Mouse (Mus musculus) stomach, embryonic 14.5 days (tissue): ENCODE data around the gene Gm45521. TPM values are rescaled to one million over a fixed set of nuclear protein-coding genes. Genes with fewer than 3 reads are reported as not detected.
A peak's percentile ranks its signal among the peaks of the same experiment; 100 is the strongest.

Source experiments
- ATAC-seq: fragments of 200-750 bp; cut with Nextera tagmentation; 2 replicates; pipeline ENCODE4 v1.8.0; 2017; ENCODE audit warnings: low read depth, moderate TSS enrichment; ENCODE audit not compliant: insufficient number of reproducible peaks, insufficient read depth, low FRiP score
- H3K27ac ChIP-seq: fragments of 300-500 bp; sonication (generic); 2 replicates; pipeline ENCODE4 v1.5.1; 2014; ENCODE audit warnings: mild to moderate bottlenecking, low read length, moderate library complexity, mixed read lengths
- H3K27me3 ChIP-seq: fragments of 300-500 bp; sonication (generic); 2 replicates; pipeline ENCODE4 v1.6.1; 2014; ENCODE audit warnings: low read length, control low read depth, mixed read lengths; ENCODE audit not compliant: control insufficient read depth, insufficient read depth
- H3K36me3 ChIP-seq: fragments of 300-500 bp; sonication (generic); 2 replicates; pipeline ENCODE4 v1.6.1; 2014; ENCODE audit warnings: mild to moderate bottlenecking, control low read depth, low read length, moderate library complexity, mixed read lengths; ENCODE audit not compliant: control insufficient read depth, insufficient read depth
- H3K4me1 ChIP-seq: fragments of 300-500 bp; sonication (generic); 2 replicates; pipeline ENCODE4 v1.6.1; 2014; ENCODE audit warnings: low read length, control low read depth, mixed read lengths; ENCODE audit not compliant: control insufficient read depth, insufficient read depth
- H3K4me2 ChIP-seq: fragments of 300-500 bp; sonication (generic); replicated peaks from 2 replicates; pipeline ENCODE4 v1.6.1; 2014; ENCODE audit warnings: low read depth, low read length, control low read depth
- H3K4me3 ChIP-seq: fragments of 300-500 bp; sonication (generic); 2 replicates; pipeline ENCODE4 v1.5.1; 2014; ENCODE audit warnings: low read depth, low read length, control low read depth
- H3K9ac ChIP-seq: fragments of 300-500 bp; sonication (generic); replicated peaks from 2 replicates; pipeline ENCODE4 v1.6.1; 2014; ENCODE audit warnings: low read depth, mild to moderate bottlenecking, control low read depth, low read length, moderate library complexity, mixed read lengths
- H3K9me3 ChIP-seq: fragments of 300-500 bp; sonication (generic); 2 replicates; pipeline ENCODE4 v1.6.1; 2016; ENCODE audit warnings: low read depth, low read length, control low read depth; ENCODE audit not compliant: control insufficient read depth
- WGBS: fragments of 180-500 bp; shearing (Covaris S2); extraction: QIAGEN DNeasy Blood & Tissue Kit; methylation state at CpG from one replicate; pipeline ENCODE4 v1.1.7; 2014; 5-methylcytosine and 5-hydroxymethylcytosine counted together
- polyA plus RNA-seq: library from polyadenylated mRNA; unstranded; fragments of >200 nt; fragmentation: Nextera tagmentation; extraction: Ambion mirVana; gene quantifications from 2 replicates; pipeline ENCODE4 v1.2.1, GENCODE M21; 2014

Gm45521 gene
- polyA plus RNA-seq, 1 experiment from 2014 or later: not detected

GRCm38 (mm10) chr14:7960616-7961015, 3.5 kb downstream of the Gm45521 start:
- no peak for ATAC-seq
- no peaks in the 10 kb centered on the region for H3K9me3 ChIP-seq
- H3K4me3 ChIP-seq: no peak overlapping the region
- peaks cover 13% of the 10 kb centered on the region; the same call in 1 of the 2 replicates for H3K4me1 ChIP-seq
- no peak overlapping the region for H3K9ac ChIP-seq
- H3K27me3 ChIP-seq: no peaks in the 10 kb centered on the region
- no peaks in the 10 kb centered on the region for H3K36me3 ChIP-seq
- H3K27ac ChIP-seq: no peak overlapping the region
- H3K4me2 ChIP-seq: no peak overlapping the region
- 61% methylated on average over 11 of the region's 11 CpGs for WGBS

DNA sequence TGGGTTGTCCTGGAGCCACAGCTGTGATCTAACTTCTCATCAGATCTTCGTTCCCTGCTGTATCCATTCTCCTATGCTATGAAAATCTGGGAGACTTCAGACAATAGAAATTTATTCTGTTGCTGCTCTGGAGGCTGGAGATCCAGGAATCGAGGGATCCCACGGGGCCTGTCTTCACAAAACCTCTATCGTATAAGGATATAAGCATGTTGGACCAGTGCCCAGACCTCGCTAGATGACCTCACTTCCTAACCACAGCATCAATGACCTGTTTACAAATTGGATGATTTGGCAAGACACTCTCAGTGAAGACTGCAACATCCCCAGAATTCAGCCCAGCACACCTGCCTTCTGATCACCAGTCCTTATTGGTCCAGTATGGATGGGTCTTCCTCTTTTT, 4.6 kb downstream of the Gm45521 start:
- Histone ChIP-seq H3K9ac (no peak overlapping the region), H3K4me3 (no peak overlapping the region), H3K4me1 (peaks cover 13% of the 10 kb centered on the region; the same call in 1 of the 2 replicates), H3K4me2 (no peak overlapping the region), H3K9me3 (no peaks in the 10 kb centered on the region), H3K27me3 (no peaks in the 10 kb centered on the region), H3K36me3 (no peaks in the 10 kb centered on the region), H3K27ac (no peak overlapping the region)
- no peak for ATAC-seq
- WGBS: 45% methylated on average over 5 of the region's 5 CpGs

GRCm38 (mm10) chr14:7962626-7963025, 5.5 kb downstream of the Gm45521 start:
- H3K4me3 ChIP-seq: no peak overlapping the region
- no peak overlapping the region for H3K9ac ChIP-seq
- H3K27me3 ChIP-seq: no peaks in the 10 kb centered on the region
- no peak for ATAC-seq
- no peak overlapping the region for H3K4me2 ChIP-seq
- no peak overlapping the region for H3K27ac ChIP-seq
- WGBS: 86% methylated on average over 2 of the region's 2 CpGs
- H3K4me1 ChIP-seq: peaks cover 8% of the 10 kb centered on the region; the same call in 1 of the 2 replicates
- no peaks in the 10 kb centered on the region for H3K36me3 ChIP-seq
- H3K9me3 ChIP-seq: no peaks in the 10 kb centered on the region

DNA sequence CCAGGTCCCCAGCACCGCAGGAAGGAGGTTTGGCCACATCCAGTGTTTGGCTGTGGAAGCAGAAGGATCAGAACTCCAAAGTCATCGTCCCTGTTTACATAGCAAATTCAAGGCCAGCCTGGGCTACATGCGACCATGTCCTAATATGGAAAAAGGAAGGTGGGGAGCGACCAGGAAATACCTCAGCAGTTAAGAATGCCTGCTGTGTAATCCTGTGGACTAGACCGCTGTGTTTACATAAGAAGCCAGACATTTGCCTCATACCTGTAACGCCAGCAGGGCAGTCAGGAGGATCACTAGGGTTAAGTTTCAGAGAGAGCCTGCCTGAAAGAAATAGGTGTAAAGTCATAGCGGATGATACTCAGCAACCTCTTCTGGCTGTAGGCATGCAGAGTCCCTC, 6.1 kb downstream of the Gm45521 start:
- 47% methylated on average over 7 of the region's 7 CpGs for WGBS
- H3K4me3 ChIP-seq: no peak overlapping the region
- peak; percentile 20; the same call in 1 of the 2 replicates for ATAC-seq
- no peak overlapping the region for H3K9ac ChIP-seq
- H3K9me3 ChIP-seq: no peaks in the 10 kb centered on the region
- H3K27me3 ChIP-seq: no peaks in the 10 kb centered on the region
- peaks cover 8% of the 10 kb centered on the region; the same call in 1 of the 2 replicates for H3K4me1 ChIP-seq
- no peak overlapping the region for H3K27ac ChIP-seq
- no peak overlapping the region for H3K4me2 ChIP-seq
- no peaks in the 10 kb centered on the region for H3K36me3 ChIP-seq

- H3K4me2 ChIP-seq: no peak overlapping the region
- no peak overlapping the region for H3K9ac ChIP-seq
- H3K27me3 ChIP-seq: no peaks in the 10 kb centered on the region
- no peaks in the 10 kb centered on the region for H3K36me3 ChIP-seq
- no peak overlapping the region for H3K4me3 ChIP-seq
- no peak overlapping the region for H3K27ac ChIP-seq
- H3K4me1 ChIP-seq: peaks cover 8% of the 10 kb centered on the region; the same call in 1 of the 2 replicates
- 51% methylated on average over 11 of the region's 11 CpGs for WGBS
- H3K9me3 ChIP-seq: no peaks in the 10 kb centered on the region
- ATAC-seq: 0 out of 2 replicates have a peak, but pooled peaks have one; percentile 25
Measured at GRCm38 (mm10) chr14:7964219-7964889, 7.3 kb downstream of the Gm45521 start.

DNA sequence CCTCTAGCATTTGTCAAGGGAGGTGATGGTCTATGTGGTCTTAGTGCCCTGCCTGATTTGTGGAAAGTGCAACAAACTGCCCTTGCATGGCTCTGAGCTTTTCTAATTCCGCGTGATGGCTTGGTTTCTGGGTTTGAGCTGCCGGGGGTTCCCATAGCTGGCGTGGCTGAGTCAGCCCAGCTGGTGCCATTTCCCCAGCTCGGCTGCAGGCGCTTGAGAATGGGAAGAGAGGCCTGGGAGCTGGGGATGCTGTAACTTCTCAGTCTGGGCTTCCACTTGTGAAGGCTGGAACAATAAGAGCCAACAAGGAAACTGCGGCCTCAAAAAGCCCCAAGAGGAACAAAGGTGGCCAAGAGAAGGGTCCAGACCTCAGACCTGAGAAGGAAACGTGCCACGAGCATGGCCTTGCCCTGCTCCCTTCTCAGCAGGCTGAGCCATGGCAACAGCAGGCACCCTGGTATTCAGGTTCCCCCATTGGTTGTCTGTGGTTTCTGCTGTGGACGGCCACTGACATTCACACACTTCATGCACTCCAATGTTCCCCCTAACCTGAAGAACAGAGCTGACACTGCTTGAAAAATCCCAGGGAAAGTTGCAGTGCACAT, 14.9 kb downstream of the Gm45521 start:
- peak overlapping the region; percentile 15; the same call in 1 of the 2 replicates for H3K27ac ChIP-seq
- H3K4me1 ChIP-seq: peaks cover 5% of the 10 kb centered on the region; the same call in 1 of the 2 replicates
- H3K9ac ChIP-seq: no peak overlapping the region
- 44% methylated on average over 10 of the region's 10 CpGs for WGBS
- no peaks in the 10 kb centered on the region for H3K27me3 ChIP-seq
- ATAC-seq: no peak
- no peaks in the 10 kb centered on the region for H3K9me3 ChIP-seq
- no peak overlapping the region for H3K4me2 ChIP-seq
- H3K36me3 ChIP-seq: no peaks in the 10 kb centered on the region
- H3K4me3 ChIP-seq: no peak overlapping the region

DNA sequence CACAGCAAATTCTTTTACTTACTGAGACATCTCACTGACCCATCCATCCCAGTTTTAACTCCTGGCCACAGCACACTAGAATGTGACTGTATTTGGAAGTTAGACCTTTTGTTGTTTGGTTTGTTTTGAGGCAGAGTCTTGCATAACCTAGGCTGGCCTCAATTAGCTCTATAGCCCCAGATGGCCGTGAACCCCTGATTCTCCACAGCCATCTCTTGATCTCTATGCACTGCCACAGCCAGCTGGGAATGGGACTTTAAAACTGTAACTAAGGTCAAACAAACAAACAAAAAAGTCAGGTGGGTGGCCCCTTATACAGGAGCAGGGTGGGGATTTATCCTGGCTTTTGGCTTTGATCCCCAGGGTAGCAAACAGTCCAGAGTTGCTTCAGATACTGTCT, 17.6 kb downstream of the Gm45521 start:
- H3K9me3 ChIP-seq: no peaks in the 10 kb centered on the region
- H3K4me1 ChIP-seq: peaks cover 5% of the 10 kb centered on the region; the same call in 1 of the 2 replicates
- no peak overlapping the region for H3K4me2 ChIP-seq
- no peak overlapping the region for H3K4me3 ChIP-seq
- no peaks in the 10 kb centered on the region for H3K27me3 ChIP-seq
- no peak for ATAC-seq
- no peaks in the 10 kb centered on the region for H3K36me3 ChIP-seq
- H3K27ac ChIP-seq: no peak overlapping the region
- WGBS: 100% methylated on average over 1 of the region's 1 CpGs
- H3K9ac ChIP-seq: no peak overlapping the region

- H3K4me1 ChIP-seq: peaks cover 5% of the 10 kb centered on the region; the same call in 1 of the 2 replicates
- no peak overlapping the region for H3K4me2 ChIP-seq
- ATAC-seq: no peak
- no peak overlapping the region for H3K9ac ChIP-seq
- H3K27me3 ChIP-seq: no peaks in the 10 kb centered on the region
- no peaks in the 10 kb centered on the region for H3K36me3 ChIP-seq
- no peaks in the 10 kb centered on the region for H3K9me3 ChIP-seq
- 88% methylated on average over 6 of the region's 6 CpGs for WGBS
- H3K27ac ChIP-seq: no peak overlapping the region
- no peak overlapping the region for H3K4me3 ChIP-seq
Measured at GRCm38 (mm10) chr14:7975177-7975576, 18.1 kb downstream of the Gm45521 start.
